Mouse (Mus musculus) lung, adult 2 months (tissue): ENCODE results near the gene Th. TPM values are rescaled to one million over a fixed set of nuclear protein-coding genes. Genes with fewer than 3 reads are reported as not detected.
A peak's percentile ranks its signal among the peaks of the same experiment; 100 is the strongest.

Source experiments
- DNase-seq: peaks from one replicate; pipeline ENCODE4 v3.0.0; 2022
- H3K4me1 ChIP-seq: fragments of 200-500 bp; 2 replicates; pipeline ENCODE4 v1.6.1; 2011; ENCODE audit warnings: low read length; ENCODE audit not compliant: control insufficient read depth, insufficient read depth
- H3K4me3 ChIP-seq: fragments of 200-500 bp; replicated peaks from 2 replicates; pipeline ENCODE3; 2011; ENCODE audit warnings: low read depth, mild to moderate bottlenecking, control low read depth, low read length; ENCODE audit errors: extremely low read depth
- CTCF ChIP-seq: fragments of 200-500 bp; IDR thresholded peaks from 2 replicates; pipeline ENCODE4 v1.5.1; 2011; ENCODE audit warnings: mild to moderate bottlenecking, low read length, control low read depth; ENCODE audit not compliant: insufficient read depth
- POLR2A ChIP-seq: fragments of 200-500 bp; IDR thresholded peaks from 2 replicates; pipeline ENCODE4 v1.6.1; 2011; ENCODE audit warnings: low read depth, mild to moderate bottlenecking, control low read depth, low read length, borderline replicate concordance; ENCODE audit errors: extremely low read depth
- WGBS: fragments of 180-500 bp; shearing (Covaris S2); methylation state at CpG from one replicate; pipeline ENCODE4 v1.1.7; 2018; 5-methylcytosine and 5-hydroxymethylcytosine counted together
- polyA plus RNA-seq: library from polyadenylated mRNA; depleted of rRNA; stranded (reverse); fragments of >200 nt; gene quantifications from 2 replicates; pipeline ENCODE4 v1.2.3, GENCODE M21; 2012

Th gene
- polyA plus RNA-seq, 1 experiment, result 0.80 TPM

- no peak overlapping the region for H3K4me3 ChIP-seq
- 59% methylated on average over 3 of the region's 3 CpGs for WGBS
- TF ChIP-seq CTCF (no peak), POLR2A (no peak)
- no peaks in the 10 kb centered on the region for H3K4me1 ChIP-seq
- DNase-seq, result no peak
These were observed 1.5 kb upstream of the Th start for GRCm38 (mm10) chr7:142932469-142932868.

- H3K4me1 ChIP-seq, result no peaks in the 10 kb centered on the region
- DNase-seq, result no peak
- WGBS, result 79% methylated on average over 2 of the region's 2 CpGs
These were observed 1.4 kb downstream of the Th start for GRCm38 (mm10) chr7:142929516-142929915.

GRCm38 (mm10) chr7:142927293-142927692, 3.6 kb downstream of the Th start:
- 79% methylated on average over 8 of the region's 8 CpGs for WGBS
- no peak for DNase-seq
- no peak overlapping the region for H3K4me3 ChIP-seq
- H3K4me1 ChIP-seq, result no peaks in the 10 kb centered on the region
- TF ChIP-seq POLR2A (no peak), CTCF (no peak)

More at GRCm38 (mm10) chr7:142929516-142929915, 1.4 kb downstream of the Th start:
- H3K4me3 ChIP-seq, result no peak overlapping the region
- no peak for TF ChIP-seq CTCF
- no peak for TF ChIP-seq POLR2A

- no peak overlapping the region for H3K4me3 ChIP-seq
- H3K4me1 ChIP-seq, result no peaks in the 10 kb centered on the region
- WGBS, result 34% methylated on average over 8 of the region's 8 CpGs
- peak; percentile 85 for DNase-seq
- TF ChIP-seq CTCF, result peak; percentile 100
- TF ChIP-seq POLR2A, result no peak
These were observed 12.0 kb downstream of the Th start for GRCm38 (mm10) chr7:142918641-142919628.

- TF ChIP-seq POLR2A (no peak), CTCF (no peak)
- H3K4me3 ChIP-seq, result no peak overlapping the region
- DNase-seq, result no peak
- H3K4me1 ChIP-seq, result no peaks in the 10 kb centered on the region
- WGBS, result 71% methylated on average over 5 of the region's 5 CpGs
These were observed 13.3 kb downstream of the Th start for GRCm38 (mm10) chr7:142917659-142918058.

- no peak for TF ChIP-seq CTCF
- no peak for TF ChIP-seq POLR2A
- no peak for DNase-seq
- H3K4me3 ChIP-seq, result no peak overlapping the region
- H3K4me1 ChIP-seq, result no peaks in the 10 kb centered on the region
- WGBS, result 67% methylated on average over 8 of the region's 8 CpGs
These were observed 14.8 kb downstream of the Th start for GRCm38 (mm10) chr7:142916178-142916577.

- 77% methylated on average over 2 of the region's 2 CpGs for WGBS
- H3K4me3 ChIP-seq, result no peak overlapping the region
- DNase-seq, result no peak
- TF ChIP-seq POLR2A, result no peak
- no peak for TF ChIP-seq CTCF
- no peaks in the 10 kb centered on the region for H3K4me1 ChIP-seq
These were observed 19.2 kb downstream of the Th start for GRCm38 (mm10) chr7:142911682-142912081.

GRCm38 (mm10) chr7:142910104-142910503, 20.8 kb downstream of the Th start:
- H3K4me3 ChIP-seq, result no peak overlapping the region
- no peak for TF ChIP-seq POLR2A
- TF ChIP-seq CTCF, result no peak
- H3K4me1 ChIP-seq, result no peaks in the 10 kb centered on the region
- 58% methylated on average over 2 of the region's 2 CpGs for WGBS
- DNase-seq, result no peak

- Histone ChIP-seq H3K4me1 (no peaks in the 10 kb centered on the region), H3K4me3 (no peak overlapping the region)
- DNase-seq, result no peak
- TF ChIP-seq POLR2A, result no peak
- no peak for TF ChIP-seq CTCF
- 50% methylated on average over 2 of the region's 2 CpGs for WGBS
These were observed 21.3 kb downstream of the Th start for GRCm38 (mm10) chr7:142909622-142910021.

GRCm38 (mm10) chr7:142905606-142906005, 25.3 kb downstream of the Th start:
- Histone ChIP-seq H3K4me1 (no peaks in the 10 kb centered on the region), H3K4me3 (no peak overlapping the region)
- TF ChIP-seq POLR2A (no peak), CTCF (no peak)
- DNase-seq, result no peak
- WGBS, result 61% methylated on average over 5 of the region's 5 CpGs
